Mouse (Mus musculus) midbrain, embryonic 11.5 days (tissue): ENCODE measurements around the gene Ctr9. TPM values are rescaled to one million over a fixed set of nuclear protein-coding genes. Genes with fewer than 3 reads are reported as not detected.

Experiments used
- ATAC-seq: fragments of 200-750 bp; cut with Nextera tagmentation; 2 replicates; pipeline ENCODE4 v1.8.0; 2017; ENCODE audit warnings: moderate TSS enrichment, moderate library complexity; ENCODE audit not compliant: low FRiP score
- DNase-seq: peaks from one replicate; pipeline ENCODE4 v3.0.0; 2015; ENCODE audit warnings: low spot score; ENCODE audit errors: missing footprints
- H3K27ac ChIP-seq: fragments of 300-500 bp; sonication (generic); 2 replicates; pipeline ENCODE4 v1.5.1; 2014; ENCODE audit warnings: low read depth, low read length
- H3K27me3 ChIP-seq: fragments of 300-500 bp; sonication (generic); 2 replicates; pipeline ENCODE4 v1.6.1; 2014; ENCODE audit warnings: mild to moderate bottlenecking, low read length, moderate library complexity, mixed read lengths; ENCODE audit not compliant: control insufficient read depth, insufficient read depth
- H3K36me3 ChIP-seq: fragments of 300-500 bp; sonication (generic); 2 replicates; pipeline ENCODE4 v1.6.1; 2014; ENCODE audit warnings: mild to moderate bottlenecking, low read length, moderate library complexity, mixed read lengths; ENCODE audit not compliant: control insufficient read depth, insufficient read depth
- H3K4me1 ChIP-seq: fragments of 300-500 bp; sonication (generic); 2 replicates; pipeline ENCODE4 v1.6.1; 2014; ENCODE audit warnings: low read length; ENCODE audit not compliant: control insufficient read depth, insufficient read depth
- H3K4me2 ChIP-seq: fragments of 300-500 bp; sonication (generic); 2 replicates; pipeline ENCODE4 v1.6.1; 2014; ENCODE audit warnings: mild to moderate bottlenecking, moderate library complexity
- H3K4me3 ChIP-seq: fragments of 300-500 bp; sonication (generic); 2 replicates; pipeline ENCODE4 v1.5.1; 2014; ENCODE audit warnings: low read depth, low read length
- H3K9ac ChIP-seq: fragments of 300-500 bp; sonication (generic); 2 replicates; pipeline ENCODE4 v1.6.1; 2014; ENCODE audit warnings: low read length
- H3K9me3 ChIP-seq: fragments of 300-500 bp; sonication (generic); 2 replicates; pipeline ENCODE4 v1.6.1; 2016; ENCODE audit warnings: low read length; ENCODE audit not compliant: control insufficient read depth
- WGBS: fragments of 180-500 bp; shearing (Covaris S2); extraction: QIAGEN DNeasy Blood & Tissue Kit; methylation state at CpG from one replicate; pipeline ENCODE4 v1.1.7; 2014; 5-methylcytosine and 5-hydroxymethylcytosine counted together
- polyA plus RNA-seq: library from polyadenylated mRNA; unstranded; fragments of >200 nt; fragmentation: Nextera tagmentation; extraction: Ambion mirVana; gene quantifications from 2 replicates; pipeline ENCODE4 v1.2.1, GENCODE M21; 2014

Ctr9 gene
- polyA plus RNA-seq: 84.2 and 92.4 TPM in 2 replicates

GRCm38 (mm10) chr7:111028281-111029045, at the start of gene Ctr9:
Ctr9 (plus strand) TSS chr7:111028951.
- no peaks in the 10 kb centered on the region for H3K36me3 ChIP-seq
- H3K27me3 ChIP-seq: no peaks in the 10 kb centered on the region
- ATAC-seq: peak; percentile 97
- H3K9me3 ChIP-seq: no peaks in the 10 kb centered on the region
- H3K4me2 ChIP-seq: peak within 1 kb of the TSS; percentile 85
- peaks cover 11% of the 10 kb centered on the region; the same call in 1 of the 2 replicates for H3K4me1 ChIP-seq
- 7% methylated on average over 45 of the region's 45 CpGs for WGBS
- H3K27ac ChIP-seq: peak within 1 kb of the TSS; percentile 80
- peak within 1 kb of the TSS; percentile 94 for H3K4me3 ChIP-seq
- peak; percentile 99 for DNase-seq
- H3K9ac ChIP-seq: peak within 1 kb of the TSS; percentile 88

- no peaks in the 10 kb centered on the region for H3K4me1 ChIP-seq
Measured at GRCm38 (mm10) chr7:110981036-110981435, 47.7 kb upstream of the Ctr9 start.

GRCm38 (mm10) chr7:110982053-110982705, 46.6 kb upstream of the Ctr9 start, which contains the start of gene Mrvi1:
Mrvi1 (minus strand) TSS chr7:110982461.
- ATAC-seq (no peak), DNase-seq (peak; percentile 86)
- Histone ChIP-seq H3K9me3 (no peaks in the 10 kb centered on the region), H3K36me3 (no peaks in the 10 kb centered on the region), H3K4me2 (no peak within 1 kb of the TSS), H3K27me3 (no peaks in the 10 kb centered on the region), H3K4me1 (no peaks in the 10 kb centered on the region), H3K4me3 (no peak within 1 kb of the TSS), H3K27ac (no peak within 1 kb of the TSS), H3K9ac (no peak within 1 kb of the TSS)
- WGBS: 59% methylated on average over 7 of the region's 7 CpGs

More at GRCm38 (mm10) chr7:110981036-110981435, 47.7 kb upstream of the Ctr9 start:
- H3K36me3 ChIP-seq: no peaks in the 10 kb centered on the region
- H3K27ac ChIP-seq: no peak overlapping the region
- H3K4me3 ChIP-seq: no peak overlapping the region
- no peak for ATAC-seq
- H3K9me3 ChIP-seq: no peaks in the 10 kb centered on the region
- peak; percentile 69 for DNase-seq
- H3K9ac ChIP-seq: no peak overlapping the region
- H3K27me3 ChIP-seq: no peaks in the 10 kb centered on the region
- 82% methylated on average over 8 of the region's 8 CpGs for WGBS
- H3K4me2 ChIP-seq: no peak overlapping the region

- H3K4me2 ChIP-seq: no peak overlapping the region
- no peak overlapping the region for H3K4me3 ChIP-seq
- DNase-seq (peak; percentile 86), ATAC-seq (no peak)
- H3K9ac ChIP-seq: no peak overlapping the region
- H3K9me3 ChIP-seq: no peaks in the 10 kb centered on the region
- no peak overlapping the region for H3K27ac ChIP-seq
- WGBS: 66% methylated on average over 4 of the region's 4 CpGs
- no peaks in the 10 kb centered on the region for H3K4me1 ChIP-seq
- H3K27me3 ChIP-seq: no peaks in the 10 kb centered on the region
- no peaks in the 10 kb centered on the region for H3K36me3 ChIP-seq
Measured at GRCm38 (mm10) chr7:110982764-110983163, 46.0 kb upstream of the Ctr9 start.

- Histone ChIP-seq H3K9me3 (no peaks in the 10 kb centered on the region), H3K4me1 (no peaks in the 10 kb centered on the region), H3K9ac (no peak overlapping the region), H3K4me3 (no peak overlapping the region), H3K27ac (no peak overlapping the region), H3K36me3 (no peaks in the 10 kb centered on the region), H3K27me3 (no peaks in the 10 kb centered on the region), H3K4me2 (no peak overlapping the region)
- DNase-seq (peak; percentile 54), ATAC-seq (no peak)
- 66% methylated on average over 5 of the region's 5 CpGs for WGBS
Measured at GRCm38 (mm10) chr7:110983621-110984020, 45.1 kb upstream of the Ctr9 start.

- 53% methylated on average over 7 of the region's 7 CpGs for WGBS
- no peak overlapping the region for H3K4me2 ChIP-seq
Measured at GRCm38 (mm10) chr7:110985581-110986265, 43.0 kb upstream of the Ctr9 start.

GRCm38 (mm10) chr7:110988081-110988480, 40.7 kb upstream of the Ctr9 start:
- no peaks in the 10 kb centered on the region for H3K4me1 ChIP-seq

More at GRCm38 (mm10) chr7:110985581-110986265, 43.0 kb upstream of the Ctr9 start:
- H3K27me3 ChIP-seq: no peaks in the 10 kb centered on the region
- no peak overlapping the region for H3K27ac ChIP-seq
- no peaks in the 10 kb centered on the region for H3K36me3 ChIP-seq
- DNase-seq (peak; percentile 51), ATAC-seq (no peak)
- H3K9ac ChIP-seq: no peak overlapping the region
- H3K9me3 ChIP-seq: no peaks in the 10 kb centered on the region
- no peak overlapping the region for H3K4me3 ChIP-seq
- no peaks in the 10 kb centered on the region for H3K4me1 ChIP-seq

GRCm38 (mm10) chr7:110989286-110989879, 39.4 kb upstream of the Ctr9 start:
- Histone ChIP-seq H3K27me3 (no peaks in the 10 kb centered on the region), H3K9ac (no peak overlapping the region), H3K4me1 (no peaks in the 10 kb centered on the region), H3K4me3 (no peak overlapping the region), H3K36me3 (no peaks in the 10 kb centered on the region), H3K27ac (no peak overlapping the region), H3K4me2 (no peak overlapping the region), H3K9me3 (no peaks in the 10 kb centered on the region)
- ATAC-seq (no peak), DNase-seq (no peak)
- WGBS: 83% methylated on average over 5 of the region's 5 CpGs

More at GRCm38 (mm10) chr7:110988081-110988480, 40.7 kb upstream of the Ctr9 start:
- H3K9ac ChIP-seq: no peak overlapping the region
- peak; percentile 33 for DNase-seq
- no peaks in the 10 kb centered on the region for H3K36me3 ChIP-seq
- H3K9me3 ChIP-seq: no peaks in the 10 kb centered on the region
- ATAC-seq: no peak
- H3K27me3 ChIP-seq: no peaks in the 10 kb centered on the region
- H3K27ac ChIP-seq: no peak overlapping the region
- H3K4me2 ChIP-seq: no peak overlapping the region
- WGBS: 92% methylated on average over 3 of the region's 3 CpGs
- no peak overlapping the region for H3K4me3 ChIP-seq
